Mouse (Mus musculus): ENCODE results near the gene Olfr1162.
"Not testable (repeated sequence)": the region's sequence is repeated elsewhere in the genome, so short reads cannot be mapped to it uniquely, and the experiment has no call there.

Gene Olfr1162

DNA sequence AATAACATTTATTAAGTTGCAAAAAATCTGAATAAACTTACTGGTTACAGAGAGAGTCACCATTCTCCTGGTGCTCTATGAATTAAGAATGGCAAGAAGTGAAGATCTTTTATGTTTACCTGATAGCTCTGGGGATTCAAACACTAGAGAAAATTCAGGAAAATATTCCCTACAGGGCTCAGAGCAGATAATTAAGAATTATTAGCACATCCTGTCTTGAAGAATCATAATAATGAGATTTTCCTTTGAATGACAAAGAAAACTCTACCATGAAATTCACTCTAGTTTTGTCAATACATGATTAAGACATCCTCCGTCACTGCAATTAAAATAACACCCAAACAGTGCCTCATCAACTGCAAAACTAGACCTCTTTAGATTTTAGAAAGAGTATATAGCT is at the start of gene Olfr1162:
Gene Olfr1162 (minus strand): TSS at position 101 of the 400 bp plus-strand sequence.
- no peak for DNase-seq (ENCODE audit: extremely low spot score, low read depth, low spot score)

DNA sequence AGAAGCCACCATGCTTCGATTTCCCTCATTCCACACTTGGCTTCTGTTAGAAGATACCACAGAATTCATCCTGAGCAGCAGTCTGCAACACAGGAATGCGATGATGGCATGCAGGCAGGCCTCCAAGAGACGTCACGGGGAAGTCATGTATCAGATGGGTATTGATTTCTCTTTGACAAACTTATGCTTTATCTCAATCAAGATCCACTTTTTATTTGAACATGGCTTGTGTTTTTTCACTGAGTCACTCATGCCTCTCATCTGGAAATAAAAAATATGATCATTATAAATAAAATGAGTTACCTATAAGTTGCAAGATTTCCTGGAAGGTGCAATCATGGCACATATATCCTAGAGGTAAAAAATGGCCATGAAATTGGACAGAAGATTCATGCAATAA is 42.9 kb upstream of the Olfr1162 start, which contains the start of gene Olfr1164:
Gene Olfr1164 (minus strand): TSS at position 101 of the 400 bp plus-strand sequence.
- DNase-seq (ENCODE audit: extremely low spot score, low read depth, low spot score) = no peak

GRCm38 (mm10) chr2:88071730-88072129 is 20.8 kb upstream of the Olfr1162 start, which contains the start of gene Olfr1163:
TSS of gene Olfr1163 (minus strand) at chr2:88071830.
- no peak for DNase-seq (ENCODE audit: extremely low spot score, low read depth, low spot score)

- no peak for DNase-seq (ENCODE audit: extremely low spot score, low read depth, low spot score)
These were observed 12.7 kb upstream of the Olfr1162 start for GRCm38 (mm10) chr2:88063587-88063986.

DNA sequence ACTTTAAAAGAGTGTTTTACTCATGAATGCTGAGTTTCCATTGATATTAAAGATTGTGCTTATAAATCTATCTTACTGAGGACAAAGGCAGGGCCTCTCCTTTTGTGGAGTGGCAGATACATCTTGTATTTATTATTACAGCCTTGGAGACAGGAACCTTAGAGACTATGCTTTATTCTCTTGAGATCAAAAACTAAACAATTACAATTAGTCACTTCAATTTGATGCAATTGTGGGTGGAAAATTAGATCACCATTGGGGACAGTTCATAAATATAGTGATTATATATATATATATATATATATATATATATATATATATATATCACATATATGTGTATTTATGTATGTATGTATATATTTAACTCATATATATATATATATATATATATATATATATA is 13.3 kb downstream of the Olfr1162 start, which contains the start of gene Olfr73:
Gene Olfr73 (minus strand): TSS at position 101 of the 400 bp plus-strand sequence.
- DNase-seq (ENCODE audit: extremely low spot score, low read depth, low spot score) = no peak

- DNase-seq (ENCODE audit: extremely low spot score, low read depth, low spot score) = not testable (repeated sequence)
These were observed 28.5 kb downstream of the Olfr1162 start, which contains the start of gene Olfr1161 for GRCm38 (mm10) chr2:88022474-88022873. TSS of gene Olfr1161 (plus strand) at chr2:88022774.

- no peak for DNase-seq (ENCODE audit: extremely low spot score, low read depth, low spot score)
These were observed 43.2 kb downstream of the Olfr1162 start, which contains the start of gene Olfr1160 for GRCm38 (mm10) chr2:88007515-88008318. TSS of gene Olfr1160 (minus strand) at chr2:88008268.

Data from hindlimb bud, embryonic 11.5 days (tissue).